Mouse (Mus musculus) neutrophil, adult 65 days (primary cell): Measurements from ENCODE around the gene Zfp174. TPM values are rescaled to one million over a fixed set of nuclear protein-coding genes. Genes with fewer than 3 reads are reported as not detected.

Experiments
- total RNA-seq: library from RNA; stranded (reverse); gene quantifications from 2 replicates; pipeline ENCODE4 v1.2.4, GENCODE M21; 2023

The Zfp174 gene
- total RNA-seq, result 0.13 and 0.34 TPM in 2 replicates

DNA sequence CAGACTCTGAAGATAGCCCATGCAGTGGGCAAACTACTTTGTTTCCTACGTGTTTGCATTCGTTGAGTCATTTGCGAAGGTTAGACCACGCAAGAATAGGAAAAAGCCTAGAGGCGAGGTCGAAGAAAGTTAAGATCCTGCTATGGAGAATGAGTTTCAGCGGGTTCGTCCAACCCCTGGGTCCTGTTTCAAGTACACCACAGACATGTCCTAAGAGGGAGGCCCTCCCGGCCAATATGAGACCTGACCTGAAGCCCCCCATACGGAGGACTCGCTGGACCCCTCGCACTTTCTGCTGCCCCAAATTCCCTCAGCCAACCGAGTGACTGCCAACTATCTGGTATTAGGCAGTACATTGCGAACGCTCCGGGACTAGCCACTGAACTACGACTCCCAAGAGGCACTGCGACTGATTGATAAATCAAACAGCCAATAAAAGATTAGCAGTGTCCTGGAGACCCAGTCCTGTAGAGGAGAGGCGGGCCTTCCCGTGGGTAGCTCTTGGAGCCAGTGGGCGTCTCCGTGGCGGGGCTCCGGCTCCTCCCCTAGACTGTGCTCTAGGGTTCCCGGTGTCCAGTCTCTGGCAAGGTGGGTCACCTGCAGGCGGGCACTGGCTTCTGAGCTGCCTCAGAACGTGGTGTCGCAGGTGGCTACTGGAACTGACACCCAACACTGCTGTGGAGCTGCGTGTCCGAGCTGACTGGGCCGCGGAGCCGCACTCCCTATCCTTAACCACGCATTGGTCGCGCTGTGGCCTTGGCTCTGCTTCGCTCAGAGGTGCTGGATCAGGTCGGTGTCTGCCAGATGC lies at the start of gene Zfp174:
Gene Zfp174 (plus strand): TSS at position 558 of the 808 bp plus-strand sequence.

DNA sequence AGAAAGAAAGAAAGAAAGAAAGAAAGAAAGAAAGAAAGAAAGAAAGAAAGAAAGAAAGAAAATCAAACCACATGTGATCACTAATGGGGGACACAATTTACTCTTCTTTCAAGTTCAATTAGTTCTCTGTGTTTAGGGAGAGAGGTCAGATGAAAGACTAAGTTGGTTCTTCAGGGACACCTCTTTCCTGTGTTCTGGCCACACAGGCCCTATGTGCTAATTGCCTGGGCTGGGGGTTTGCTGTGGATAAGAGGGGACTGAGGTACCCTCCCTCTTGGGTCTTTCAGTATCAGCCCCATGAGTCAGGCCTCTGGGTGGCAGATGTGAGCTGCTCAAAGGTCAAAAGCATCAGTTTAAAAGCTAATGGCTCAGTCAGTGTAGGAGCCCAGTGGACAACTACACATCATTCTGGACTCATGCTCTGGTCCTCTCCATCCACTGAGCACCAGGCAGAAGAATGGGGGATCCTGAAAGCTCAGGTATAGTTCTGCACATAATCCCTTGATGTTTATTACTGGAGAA lies 16.4 kb upstream of the Zfp174 start, which contains the start of gene Olfr15:
Gene Olfr15 (plus strand): TSS at position 291 of the 522 bp plus-strand sequence.

DNA sequence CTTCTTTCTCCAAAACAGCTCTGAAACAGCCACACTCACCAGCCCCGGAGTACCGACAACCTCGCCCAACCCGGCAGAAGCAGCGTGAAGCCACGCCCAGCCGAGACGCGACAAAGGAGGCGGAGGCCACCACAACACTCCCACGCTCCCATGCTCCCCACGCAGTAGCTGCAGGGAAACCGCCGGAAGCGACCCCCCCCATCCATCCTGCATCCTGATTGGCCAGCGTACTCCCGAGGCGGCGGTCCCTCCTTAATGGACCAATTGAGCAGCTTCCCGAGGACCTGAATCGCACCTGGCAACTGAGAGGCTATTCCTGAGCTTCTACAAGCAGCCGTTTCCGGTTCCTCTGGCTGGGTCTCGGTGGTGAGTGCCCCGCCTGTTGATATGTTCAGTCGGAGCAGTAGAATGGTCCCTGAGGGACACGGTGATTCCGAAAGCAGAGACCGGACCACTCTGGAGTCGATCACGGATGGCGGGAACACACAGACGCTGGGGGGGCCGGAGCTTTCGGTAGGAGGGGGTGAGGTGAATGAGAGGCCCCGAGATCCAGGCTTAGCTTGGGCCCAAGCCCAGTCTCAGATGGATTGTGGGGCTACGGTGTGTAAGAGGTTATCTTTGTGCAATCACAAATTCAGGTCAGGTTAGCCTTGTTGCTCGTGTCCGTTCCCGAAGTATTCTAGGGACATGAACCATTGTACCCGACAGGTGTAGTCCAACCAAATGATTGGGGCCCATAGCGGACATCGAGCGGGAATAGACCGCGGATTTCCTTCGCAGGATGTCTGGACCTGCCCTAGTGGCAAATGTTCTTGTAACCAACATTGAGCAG lies 25.4 kb downstream of the Zfp174 start, which contains the start of gene Naa60:
Gene Naa60 (plus strand): TSS at position 160 of the 832 bp plus-strand sequence.

DNA sequence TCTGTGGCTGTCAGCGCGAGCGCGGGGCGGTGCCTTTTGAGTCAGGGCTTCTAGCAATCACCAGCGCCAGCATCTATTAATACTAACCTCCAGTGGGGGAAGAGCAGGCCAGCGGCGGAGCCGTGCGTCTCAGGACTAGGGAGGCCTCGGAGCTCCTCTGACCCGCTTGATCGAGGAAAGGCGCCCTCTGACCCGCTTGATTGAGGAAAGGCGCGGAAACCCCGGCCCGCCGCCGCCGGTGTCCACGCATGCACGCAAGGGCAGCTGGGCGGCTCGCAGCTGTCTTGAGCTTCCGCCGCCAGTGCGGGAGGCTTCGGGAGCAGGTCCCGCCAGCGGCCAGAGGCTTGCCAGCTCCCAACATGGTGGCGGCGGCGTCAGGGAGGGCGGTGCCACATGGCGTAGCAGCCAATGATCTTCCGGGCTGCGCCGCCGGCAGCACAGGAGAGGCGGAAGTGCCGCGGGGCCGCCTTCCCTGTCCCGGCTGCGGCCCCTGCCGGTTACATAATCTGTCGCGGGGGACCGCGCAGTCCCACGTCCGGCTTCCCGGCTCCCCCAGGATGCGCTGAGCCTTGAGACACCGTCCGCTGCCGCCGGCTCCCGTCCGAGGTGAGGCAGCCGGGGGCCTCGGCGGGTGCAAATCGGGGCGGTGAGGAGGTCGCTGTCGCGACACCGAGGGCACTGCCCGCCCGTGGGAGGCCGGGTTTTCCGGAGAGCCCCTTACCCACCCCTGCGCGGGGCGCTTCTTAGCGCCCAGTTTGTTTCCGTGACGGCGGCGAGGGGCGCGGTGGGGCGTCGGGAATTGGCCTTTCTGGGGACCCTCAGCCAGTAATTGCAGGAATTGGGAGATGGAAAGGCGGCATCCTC lies 37.4 kb downstream of the Zfp174 start, which contains the start of the genes Zfp597 and Gm20695:
Gene Zfp597 (minus strand): TSS at position 361 of the 864 bp plus-strand sequence.
Gene Gm20695 (plus strand): TSS at position 448 of the 864 bp plus-strand sequence.

Other genes with a start within 250 kb of the Zfp174 start
- 33.3 and 33.9 TPM in 2 replicates for gene Mefv, start 129.2 kb upstream of the Zfp174 start, total RNA-seq
- 55.0 and 87.0 TPM in 2 replicates for gene Zfp263, start 103.2 kb upstream of the Zfp174 start, total RNA-seq
- not detected in 2 replicates for gene Olfr15, start 16.4 kb upstream of the Zfp174 start, total RNA-seq
- 103 and 107 TPM in 2 replicates for gene Naa60, start 25.1 kb downstream of the Zfp174 start, total RNA-seq
- gene Zfp597, start 37.3 kb downstream of the Zfp174 start, total RNA-seq, result 27.9 and 30.8 TPM in 2 replicates
- 1.5 and 3.0 TPM in 2 replicates for gene Gm20695, start 37.4 kb downstream of the Zfp174 start, total RNA-seq
- 3.0 and 5.0 TPM in 2 replicates for gene 1700037C18Rik, start 61.4 kb downstream of the Zfp174 start, total RNA-seq
- 6.9 and 12.5 TPM in 2 replicates for gene Cluap1, start 61.5 kb downstream of the Zfp174 start, total RNA-seq
- 0.50 and 1.6 TPM in 2 replicates for gene Nlrc3, start 129.4 kb downstream of the Zfp174 start, total RNA-seq
- gene Slx4, start 156.5 kb downstream of the Zfp174 start, total RNA-seq, result 17.9 and 19.6 TPM in 2 replicates
- gene Dnase1, start 189.7 kb downstream of the Zfp174 start, total RNA-seq, result not detected in 2 replicates
- 16.7 and 23.8 TPM in 2 replicates for gene Trap1, start 230.6 kb downstream of the Zfp174 start, total RNA-seq